Mouse (Mus musculus) ZHBTc4 (cell line): ENCODE measurements at regions not wholly inside any gene's neighbourhood (a gene's known extent, or its start where the extent isn't known, plus 50 kb on each side); places are given as distances from the start of the nearest gene placed in this dataset.
A peak's percentile ranks its signal among the peaks of the same experiment; 100 is the strongest.

Experiments used
- DNase-seq: peaks from one replicate; pipeline ENCODE4 v3.0.0-alpha.2; 2011; ENCODE audit warnings: low read depth, low spot score

DNA sequence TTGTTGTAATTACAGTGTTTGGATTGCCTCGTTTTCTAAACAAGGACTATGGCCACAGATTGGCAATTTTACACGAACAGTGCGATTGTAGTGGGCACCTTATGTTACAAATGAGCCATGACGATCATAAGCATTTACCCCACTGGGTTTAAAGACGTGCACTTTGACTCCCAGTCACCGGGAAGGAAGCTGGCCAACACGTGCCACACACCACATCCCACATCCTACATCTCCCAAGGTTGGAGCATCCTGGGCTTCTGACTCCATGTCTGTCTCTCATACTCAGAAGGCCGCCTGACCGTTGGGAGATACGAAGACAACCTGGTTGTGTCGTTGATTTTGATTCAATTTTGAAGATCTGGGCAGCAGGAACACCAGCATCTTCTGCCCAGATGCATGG, 159.8 kb upstream of the Tshz3 start:
- DNase-seq, result no peak

DNA sequence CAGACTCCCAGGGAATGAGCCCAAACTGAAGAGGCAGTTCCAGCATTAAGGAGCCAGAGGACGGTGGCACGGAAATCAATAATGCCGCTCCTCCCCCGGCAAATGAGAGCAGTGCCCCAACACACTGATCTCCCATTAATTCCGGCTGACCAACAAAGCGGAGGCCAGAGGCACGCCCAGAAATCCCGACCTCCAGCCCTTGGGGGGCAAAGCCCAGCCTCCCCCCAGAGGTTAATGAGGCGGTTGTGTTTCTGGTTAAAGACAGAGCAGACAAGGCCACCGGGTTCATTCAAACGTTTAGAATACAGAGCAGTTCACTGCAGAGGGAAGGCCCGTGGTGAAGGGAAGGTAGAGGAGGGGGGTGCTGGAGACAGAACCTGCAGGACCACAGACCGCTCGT, 149.9 kb upstream of the Tshz3 start:
- no peak for DNase-seq

DNA sequence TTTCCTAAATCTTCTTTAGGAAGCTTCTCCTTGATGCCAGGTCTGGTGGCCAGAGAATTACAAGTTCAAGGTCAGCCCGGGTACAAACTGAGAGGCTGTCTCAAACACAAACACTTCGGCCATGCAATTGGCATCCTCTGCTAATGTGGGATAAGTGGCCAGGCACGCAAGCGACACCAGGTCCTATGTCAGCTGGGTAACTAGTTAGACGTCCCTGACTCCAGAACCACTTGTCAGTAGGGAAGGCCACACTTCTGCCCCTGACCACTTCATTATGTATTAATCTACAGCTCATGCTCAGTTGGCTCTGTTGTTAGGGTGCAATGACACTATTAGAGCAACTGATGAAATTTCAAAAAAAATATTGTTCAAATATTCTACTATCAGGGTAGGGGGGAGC, 149.5 kb upstream of the Tshz3 start:
- DNase-seq, result no peak

DNA sequence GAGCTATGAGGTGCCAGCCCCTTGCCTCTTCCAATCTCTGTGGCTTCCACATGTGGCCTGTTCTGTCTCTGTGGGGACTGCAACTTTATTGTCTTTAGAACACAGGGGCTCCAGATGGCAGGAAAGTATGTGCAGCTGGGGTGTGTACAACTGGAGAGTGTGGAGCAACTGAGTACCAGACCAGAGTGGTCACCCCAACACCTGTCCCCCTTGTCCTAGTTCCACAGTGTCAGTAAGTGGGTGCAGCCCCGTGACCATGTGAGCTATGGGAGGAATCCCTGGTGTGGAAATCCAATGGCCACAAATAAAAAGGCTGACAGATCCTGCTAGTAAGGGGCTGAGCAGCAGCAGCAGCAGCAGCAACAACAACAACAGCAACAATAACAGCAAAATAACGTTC, 126.9 kb upstream of the Tshz3 start:
- no peak for DNase-seq

DNA sequence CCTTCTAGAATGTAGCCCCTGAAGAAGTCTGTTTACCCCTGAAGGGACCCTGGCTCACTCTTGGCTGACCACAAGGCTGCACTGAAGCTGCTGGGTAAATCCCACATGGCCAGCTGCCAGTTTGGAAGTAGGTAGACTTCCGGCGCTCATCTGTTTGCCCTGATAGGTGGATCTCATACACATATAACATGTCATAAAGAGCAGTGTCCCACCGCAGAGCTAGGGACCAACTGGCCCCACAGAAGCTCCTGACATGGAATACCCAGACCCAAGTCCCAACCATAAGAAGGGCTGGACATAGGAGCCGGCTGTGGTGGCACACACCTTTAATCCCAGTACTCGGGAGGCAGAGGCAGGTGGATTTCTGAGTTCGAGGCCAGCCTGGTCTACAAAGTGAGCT, 115.8 kb upstream of the Tshz3 start:
- no peak for DNase-seq

DNA sequence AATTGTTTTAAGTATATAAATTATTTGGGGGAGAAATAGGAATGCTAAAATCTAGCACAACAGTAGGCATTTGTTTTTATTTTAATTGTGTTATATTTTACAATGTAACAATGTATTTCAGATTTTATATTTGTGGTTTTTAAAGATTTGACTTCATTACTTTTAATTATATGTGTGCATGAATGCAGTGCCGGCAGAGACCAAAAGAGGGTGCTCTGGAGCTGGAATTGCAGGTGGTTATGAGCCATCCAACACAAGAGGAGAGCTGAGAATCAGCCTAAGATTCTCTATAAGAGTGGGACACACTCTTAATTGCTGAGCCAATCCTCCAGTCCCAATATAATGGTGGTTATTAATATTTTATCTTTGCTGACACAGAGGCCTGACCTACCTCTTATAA, 112.9 kb upstream of the Tshz3 start:
- peak; percentile 49 for DNase-seq

DNA sequence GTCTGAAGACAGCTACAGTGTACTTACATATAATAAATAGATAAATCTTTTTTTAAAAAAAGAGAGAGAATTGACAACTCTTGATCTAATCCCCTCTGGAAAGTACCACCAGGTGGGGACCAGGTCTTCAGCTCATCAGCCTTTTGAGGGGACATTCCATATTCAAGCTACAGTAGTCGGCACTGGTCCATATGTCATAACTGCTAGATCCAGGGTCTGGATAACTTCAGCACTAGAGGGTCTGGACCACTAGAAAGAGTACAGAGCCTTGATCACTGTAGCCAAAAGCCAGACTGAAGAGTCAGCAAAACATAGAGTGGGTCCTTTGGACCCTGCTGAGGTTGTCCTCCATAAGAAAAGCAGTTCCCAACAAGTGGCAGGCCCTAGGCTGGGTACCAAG, 106.4 kb upstream of the Tshz3 start:
- DNase-seq, result no peak

DNA sequence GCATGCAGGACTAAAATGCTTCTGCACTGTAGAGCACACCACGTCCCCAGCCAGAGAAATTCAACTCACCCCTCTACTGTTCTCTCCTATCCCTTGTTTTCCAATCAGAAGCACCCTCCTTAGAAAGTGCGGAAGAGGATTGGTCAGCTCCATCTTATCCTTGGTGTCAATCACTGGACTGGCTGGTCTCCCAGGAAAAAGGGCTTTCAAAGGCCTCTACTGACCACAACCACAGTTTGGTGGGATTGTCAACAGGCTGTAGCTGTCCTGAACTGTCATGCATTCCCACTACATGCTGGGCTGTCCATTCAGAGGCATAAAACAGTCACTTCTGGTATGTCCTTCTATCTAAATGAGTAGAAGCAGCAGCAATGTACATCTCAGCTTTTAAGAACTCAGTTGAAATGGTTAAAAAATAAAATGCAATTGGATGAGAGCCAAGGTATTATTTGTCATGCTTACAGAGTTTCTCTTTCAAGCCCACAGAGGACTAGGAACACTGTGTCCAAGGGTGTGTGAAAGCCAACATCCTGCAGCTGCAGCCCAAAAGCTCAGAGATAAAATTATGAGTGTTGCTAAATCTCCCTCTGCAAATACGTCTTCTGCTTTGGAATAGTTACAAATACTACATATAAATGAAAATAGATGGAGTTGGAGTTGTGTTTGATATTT, 101.2 kb upstream of the Tshz3 start:
- DNase-seq, result no peak

DNA sequence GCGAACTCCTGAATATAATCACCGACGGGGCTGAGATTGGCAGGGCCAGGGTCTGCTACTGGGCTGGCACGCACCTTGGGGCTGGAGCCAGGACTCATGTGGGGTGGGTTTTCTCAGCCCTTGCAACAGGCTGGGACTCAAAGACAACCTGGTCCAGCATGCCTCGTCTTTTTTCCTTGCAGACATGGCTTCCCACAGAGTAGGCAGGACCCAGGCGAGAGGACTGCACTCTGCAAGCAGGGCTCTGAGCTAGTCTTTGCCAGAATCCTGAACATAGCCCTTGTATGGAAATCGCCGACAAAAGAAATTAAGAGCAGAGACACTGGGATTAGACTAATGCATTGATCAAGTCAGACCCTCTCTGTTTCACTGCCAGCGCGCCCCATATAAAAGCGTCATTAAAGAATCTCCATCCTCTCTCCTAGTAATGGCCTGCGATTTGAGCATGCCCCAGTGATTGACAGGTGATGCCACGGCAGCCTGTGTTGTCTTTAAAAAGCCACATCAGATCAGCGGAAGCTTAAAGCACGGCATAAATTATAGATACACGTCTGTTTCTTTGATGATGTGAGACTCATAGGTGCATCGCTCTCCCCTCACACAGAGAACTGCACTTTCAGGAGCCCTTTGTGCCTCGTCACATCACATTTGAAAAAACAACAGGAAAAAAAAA, 92.8 kb upstream of the Tshz3 start:
- DNase-seq, result no peak

DNA sequence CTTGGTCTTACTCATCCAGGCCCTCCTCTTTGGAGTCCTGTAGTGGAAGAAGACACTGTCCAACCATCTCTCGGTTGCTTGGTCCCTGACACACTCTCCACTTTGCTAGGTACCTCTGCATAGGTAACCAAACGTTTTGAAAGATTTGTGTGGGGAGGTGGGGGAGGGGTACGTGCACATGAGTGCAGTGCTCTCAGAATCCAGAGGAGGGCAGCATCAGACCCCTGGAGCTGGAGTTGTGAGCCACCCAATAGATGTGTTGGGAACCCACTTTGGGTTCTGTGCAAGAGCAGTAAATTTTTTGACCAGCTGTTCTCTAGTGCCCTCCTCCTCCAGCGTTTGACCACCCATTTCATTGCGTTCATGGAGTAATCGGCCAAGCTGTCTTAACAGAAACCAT, 77.7 kb upstream of the Tshz3 start:
- DNase-seq, result peak; percentile 74

DNA sequence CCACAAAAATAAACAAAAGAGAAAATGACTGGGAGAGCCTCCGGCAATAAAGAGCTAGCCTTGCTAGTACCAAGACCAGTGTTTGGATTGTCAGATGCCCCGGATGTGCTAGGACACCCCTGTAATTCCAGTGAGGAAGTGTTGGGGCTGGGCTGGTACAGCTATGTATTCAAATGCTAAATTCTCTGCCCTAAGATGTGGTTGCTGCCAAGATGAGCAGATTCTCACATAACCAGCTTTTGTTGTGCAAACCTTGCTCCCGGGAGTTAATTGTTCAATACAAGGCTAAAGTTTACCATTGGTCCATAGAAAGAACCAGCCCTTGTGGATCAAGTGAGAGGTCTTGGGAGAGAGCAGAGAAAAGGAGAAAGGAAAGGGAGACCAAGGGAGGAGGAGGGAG, 53.7 kb upstream of the Tshz3 start:
- DNase-seq, result peak; percentile 90
